Mouse (Mus musculus): ENCODE results near the gene Ubac2. TPM values are rescaled to one million over a fixed set of nuclear protein-coding genes. Genes with fewer than 3 reads are reported as not detected.
"Not testable (repeated sequence)": the region's sequence is repeated elsewhere in the genome, so short reads cannot be mapped to it uniquely, and the experiment has no call there.

Gene Ubac2
- polyA plus RNA-seq, 1 experiment = 1.3 TPM

DNA sequence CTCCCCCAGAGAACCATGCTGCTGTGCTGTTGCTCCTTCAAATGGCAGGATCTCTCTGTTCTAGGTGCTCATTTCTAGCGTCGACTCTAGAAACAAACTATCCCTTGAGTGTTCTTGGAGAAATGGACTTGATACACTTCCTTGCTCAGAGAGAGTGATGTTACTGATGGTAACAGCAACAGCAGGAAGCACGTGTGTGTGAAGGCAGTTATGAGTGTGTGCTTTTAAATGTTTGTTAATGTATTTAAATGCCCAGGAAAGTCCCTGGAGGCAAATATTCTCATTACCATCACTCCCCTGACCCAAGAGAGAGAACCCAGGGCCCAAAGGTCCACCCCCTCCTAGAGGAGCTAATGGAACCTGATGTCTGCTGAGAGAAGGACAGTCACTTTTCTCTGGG lies 11.8 kb upstream of the Ubac2 start:
- TF ChIP-seq GATA1 (IDR thresholded peaks at IDR 0.05; ENCODE audit: low read length) = no peak
- no peak for TF ChIP-seq TAL1 (IDR thresholded peaks at IDR 0.05; ENCODE audit: low read length)
- Histone ChIP-seq H3K4me3 (replicated peaks) (no peak overlapping the region), H3K27me3 (ENCODE audit: control insufficient read depth) (peaks cover 3% of the 10 kb centered on the region; the same call in 1 of the 2 replicates), H3K36me3 (ENCODE audit: control insufficient read depth) (no peaks in the 10 kb centered on the region), H3K9me3 (ENCODE audit: control insufficient read depth, low read length) (no peaks in the 10 kb centered on the region), H3K4me1 (ENCODE audit: control insufficient read depth) (peaks cover 3% of the 10 kb centered on the region)

DNA sequence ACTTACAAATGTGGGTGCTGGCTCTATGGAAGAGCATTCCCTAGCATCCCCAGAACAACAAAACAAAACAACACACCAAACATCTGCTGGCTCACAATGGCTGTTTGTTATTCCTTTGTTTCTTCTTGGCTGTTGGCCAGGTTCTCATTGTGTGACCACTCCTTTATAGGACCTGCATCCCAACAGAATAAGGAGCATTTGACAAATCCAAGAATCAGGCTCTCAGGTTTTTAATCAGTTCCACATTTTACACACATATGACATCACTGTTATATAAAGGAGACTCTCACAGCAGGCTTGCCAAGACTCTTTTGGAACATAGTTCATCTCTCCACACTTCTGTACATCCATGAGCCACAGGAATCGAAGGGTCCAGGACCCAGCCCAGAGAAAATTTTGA lies 9.3 kb upstream of the Ubac2 start:
- H3K4me3 ChIP-seq (replicated peaks) = no peak overlapping the region
- TF ChIP-seq GATA1 (IDR thresholded peaks at IDR 0.05; ENCODE audit: low read length) (no peak), TAL1 (IDR thresholded peaks at IDR 0.05; ENCODE audit: low read length) (no peak)
- H3K9me3 ChIP-seq (ENCODE audit: control insufficient read depth, low read length) = no peaks in the 10 kb centered on the region
- peaks cover 3% of the 10 kb centered on the region for H3K4me1 ChIP-seq (ENCODE audit: control insufficient read depth)
- no peaks in the 10 kb centered on the region for H3K36me3 ChIP-seq (ENCODE audit: control insufficient read depth)
- 0 out of 2 replicates have a peak, but pooled peaks cover 2% of the 10 kb centered on the region for H3K27me3 ChIP-seq (ENCODE audit: control insufficient read depth)

DNA sequence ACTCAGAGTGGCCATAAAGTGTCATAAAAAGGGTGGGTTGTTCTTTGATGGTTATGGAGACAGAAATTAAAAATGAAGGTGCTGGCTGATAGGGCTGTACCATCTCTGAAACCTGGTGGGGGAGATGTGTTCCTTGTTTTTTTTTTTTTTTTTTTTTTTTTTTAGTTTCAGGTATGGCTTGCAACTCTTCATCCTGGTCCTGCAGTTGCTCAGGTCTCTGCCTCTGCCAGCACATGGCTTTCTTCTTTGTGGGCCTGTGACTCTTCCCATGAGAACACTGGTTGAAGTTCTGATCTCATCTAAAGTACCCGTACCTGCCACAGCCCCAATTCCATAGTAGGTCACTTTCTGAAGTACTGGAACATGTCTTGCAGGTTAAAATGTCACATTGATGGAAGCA lies 5.7 kb upstream of the Ubac2 start:
- no peak overlapping the region for H3K4me3 ChIP-seq (replicated peaks)
- H3K9me3 ChIP-seq (ENCODE audit: control insufficient read depth, low read length) = no peaks in the 10 kb centered on the region
- H3K27me3 ChIP-seq (ENCODE audit: control insufficient read depth) = 0 out of 2 replicates have a peak, but pooled peaks cover 2% of the 10 kb centered on the region
- TF ChIP-seq GATA1 (IDR thresholded peaks at IDR 0.05; ENCODE audit: low read length) (no peak), TAL1 (IDR thresholded peaks at IDR 0.05; ENCODE audit: low read length) (no peak)
- H3K4me1 ChIP-seq (ENCODE audit: control insufficient read depth) = peaks cover 8% of the 10 kb centered on the region
- H3K36me3 ChIP-seq (ENCODE audit: control insufficient read depth) = no peaks in the 10 kb centered on the region

DNA sequence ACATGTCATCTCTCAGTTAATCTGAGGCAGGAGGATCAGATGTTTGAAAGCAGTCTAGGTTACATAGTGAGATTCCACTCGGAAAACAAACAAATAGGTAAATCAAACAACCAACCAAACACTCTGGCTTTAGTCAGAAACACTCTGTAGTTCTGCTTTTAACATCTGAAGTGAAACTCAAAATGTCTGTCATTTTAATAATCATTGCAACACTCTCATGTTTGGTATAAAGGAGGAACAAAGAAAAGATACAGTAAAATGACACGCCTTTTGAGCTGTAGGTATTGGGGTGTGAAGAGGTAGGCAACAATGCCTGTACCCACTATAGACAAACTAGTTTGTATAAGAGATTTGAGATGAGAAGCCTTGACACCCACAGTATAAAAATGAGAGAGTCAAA lies 5.2 kb upstream of the Ubac2 start:
- Histone ChIP-seq H3K4me1 (ENCODE audit: control insufficient read depth) (peaks cover 12% of the 10 kb centered on the region), H3K27me3 (ENCODE audit: control insufficient read depth) (0 out of 2 replicates have a peak, but pooled peaks cover 2% of the 10 kb centered on the region), H3K4me3 (replicated peaks) (no peak overlapping the region), H3K36me3 (ENCODE audit: control insufficient read depth) (no peaks in the 10 kb centered on the region), H3K9me3 (ENCODE audit: control insufficient read depth, low read length) (no peaks in the 10 kb centered on the region)
- no peak for TF ChIP-seq GATA1 (IDR thresholded peaks at IDR 0.05; ENCODE audit: low read length)
- TF ChIP-seq TAL1 (IDR thresholded peaks at IDR 0.05; ENCODE audit: low read length) = no peak

DNA sequence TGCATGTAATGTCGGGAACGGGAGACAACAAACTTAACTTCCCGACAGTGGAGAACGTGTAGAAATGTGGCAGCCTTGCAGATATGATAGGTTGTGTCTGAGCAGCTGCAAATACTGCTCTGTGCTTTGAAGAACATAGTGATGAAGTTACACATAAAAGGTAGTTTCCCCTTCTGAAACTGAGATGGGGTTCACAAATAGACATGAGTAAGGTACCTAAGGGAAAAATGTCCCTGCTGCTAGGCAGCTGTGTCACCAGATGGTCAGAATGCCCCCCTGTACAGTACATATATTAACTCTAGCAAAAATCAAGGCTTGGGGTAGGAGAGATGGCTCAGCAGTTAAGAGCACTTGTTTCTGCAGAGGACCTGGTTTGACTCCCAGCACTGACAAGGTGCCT lies 4.8 kb upstream of the Ubac2 start:
- Histone ChIP-seq H3K4me1 (ENCODE audit: control insufficient read depth) (peaks cover 13% of the 10 kb centered on the region), H3K9me3 (ENCODE audit: control insufficient read depth, low read length) (no peaks in the 10 kb centered on the region), H3K27me3 (ENCODE audit: control insufficient read depth) (0 out of 2 replicates have a peak, but pooled peaks cover 2% of the 10 kb centered on the region), H3K36me3 (ENCODE audit: control insufficient read depth) (no peaks in the 10 kb centered on the region), H3K4me3 (replicated peaks) (no peak overlapping the region)
- TF ChIP-seq GATA1 (IDR thresholded peaks at IDR 0.05; ENCODE audit: low read length) (no peak), TAL1 (IDR thresholded peaks at IDR 0.05; ENCODE audit: low read length) (no peak)

DNA sequence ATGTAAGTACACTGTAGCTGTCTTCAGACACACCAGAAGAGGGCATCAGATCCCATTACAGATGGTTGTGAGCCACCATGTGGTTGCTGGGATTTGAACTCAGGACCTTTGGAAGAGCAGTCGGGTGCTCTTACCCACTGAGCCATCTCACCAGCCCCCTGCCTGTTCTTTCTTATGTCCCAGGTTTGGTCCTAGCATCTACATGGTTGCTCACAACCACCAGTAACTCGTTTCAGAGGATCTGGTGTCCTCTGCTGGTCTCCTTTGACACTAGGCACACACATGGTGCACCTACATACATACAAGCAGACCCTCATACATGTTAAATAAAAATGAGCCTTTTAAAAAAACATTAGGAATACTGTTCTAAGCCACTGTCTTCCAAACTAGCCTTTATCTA lies 2.2 kb upstream of the Ubac2 start:
- H3K9me3 ChIP-seq (ENCODE audit: control insufficient read depth, low read length); H3K27me3 ChIP-seq (ENCODE audit: control insufficient read depth); H3K36me3 ChIP-seq (ENCODE audit: control insufficient read depth); H3K4me3 ChIP-seq (replicated peaks): not testable (repeated sequence)
- peaks cover 23% of the 10 kb centered on the region for H3K4me1 ChIP-seq (ENCODE audit: control insufficient read depth)

DNA sequence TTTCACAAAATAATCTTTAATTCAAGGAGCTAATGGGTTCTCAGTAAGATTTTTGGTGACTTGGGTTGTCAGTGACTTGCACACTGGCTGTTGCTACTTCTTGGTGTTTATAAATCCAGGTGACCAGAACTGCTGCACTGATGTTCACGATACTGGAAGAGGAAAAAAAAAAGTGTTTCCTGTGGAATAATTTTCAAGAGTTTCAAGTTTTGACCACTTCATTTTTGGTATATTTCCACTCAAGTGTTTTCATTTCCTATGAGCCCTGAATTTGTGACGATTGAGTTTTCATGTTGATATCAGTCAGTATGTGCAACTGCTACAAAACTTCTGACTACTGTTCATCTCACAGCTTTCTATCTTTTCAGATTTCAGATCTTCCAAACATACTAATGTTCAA lies 1.6 kb upstream of the Ubac2 start:
- Histone ChIP-seq H3K36me3 (ENCODE audit: control insufficient read depth) (peaks cover 4% of the 10 kb centered on the region), H3K4me1 (ENCODE audit: control insufficient read depth) (peaks cover 23% of the 10 kb centered on the region), H3K9me3 (ENCODE audit: control insufficient read depth, low read length) (no peaks in the 10 kb centered on the region), H3K27me3 (ENCODE audit: control insufficient read depth) (peaks cover 3% of the 10 kb centered on the region), H3K4me3 (replicated peaks) (no peak overlapping the region)
- TF ChIP-seq TAL1 (IDR thresholded peaks at IDR 0.05; ENCODE audit: low read length) (no peak), GATA1 (IDR thresholded peaks at IDR 0.05; ENCODE audit: low read length) (no peak)

DNA sequence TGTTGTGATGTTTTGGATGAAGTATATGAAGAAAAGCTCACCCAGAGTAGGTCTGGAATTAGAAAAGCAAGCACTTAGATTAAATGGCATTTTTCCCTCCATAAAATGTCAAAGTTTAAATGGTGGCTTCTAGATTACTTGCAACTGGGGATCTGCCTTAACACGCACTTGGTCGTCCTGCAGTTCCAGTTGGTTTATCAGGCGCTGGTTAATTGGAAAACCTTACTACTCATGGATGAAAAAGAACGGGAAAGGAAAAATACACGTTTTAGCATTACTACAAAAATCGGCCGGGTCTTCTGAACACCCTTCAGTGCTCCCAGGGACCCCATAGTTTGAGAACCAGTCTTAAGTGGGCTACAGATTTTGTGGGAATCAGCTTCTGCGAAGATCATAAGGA lies 780 bp upstream of the Ubac2 start:
- Histone ChIP-seq H3K27me3 (ENCODE audit: control insufficient read depth) (peaks cover 3% of the 10 kb centered on the region), H3K4me3 (replicated peaks) (peak overlapping the region; percentile 95), H3K9me3 (ENCODE audit: control insufficient read depth, low read length) (no peaks in the 10 kb centered on the region), H3K36me3 (ENCODE audit: control insufficient read depth) (peaks cover 4% of the 10 kb centered on the region), H3K4me1 (ENCODE audit: control insufficient read depth) (peaks cover 23% of the 10 kb centered on the region)
- TF ChIP-seq TAL1 (IDR thresholded peaks at IDR 0.05; ENCODE audit: low read length) = no peak
- no peak for TF ChIP-seq GATA1 (IDR thresholded peaks at IDR 0.05; ENCODE audit: low read length)

DNA sequence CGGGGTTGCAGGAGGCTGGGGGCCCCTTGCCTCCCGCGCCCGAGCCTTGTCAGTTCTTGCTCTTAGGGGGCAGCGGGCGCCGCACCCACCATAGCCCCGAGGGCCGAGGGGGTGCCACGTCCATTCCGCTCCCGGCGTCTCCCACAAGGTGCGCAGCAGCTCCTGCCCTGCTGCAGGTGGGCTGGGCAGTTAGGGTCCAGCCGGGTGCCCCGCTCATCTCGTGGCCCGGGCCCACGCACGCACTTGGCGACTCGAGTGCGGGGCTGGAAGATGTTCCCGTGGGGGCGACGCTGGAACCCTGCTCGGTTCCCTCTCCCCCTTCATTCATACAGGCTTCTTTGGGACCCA lies 413 bp downstream of the Ubac2 start:
- TF ChIP-seq TAL1 (IDR thresholded peaks at IDR 0.05; ENCODE audit: low read length) (no peak), GATA1 (IDR thresholded peaks at IDR 0.05; ENCODE audit: low read length) (no peak)
- peak overlapping the region; percentile 95 for H3K4me3 ChIP-seq (replicated peaks)
- H3K4me1 ChIP-seq (ENCODE audit: control insufficient read depth) = peaks cover 23% of the 10 kb centered on the region
- peaks cover 3% of the 10 kb centered on the region for H3K27me3 ChIP-seq (ENCODE audit: control insufficient read depth)
- peaks cover 4% of the 10 kb centered on the region for H3K36me3 ChIP-seq (ENCODE audit: control insufficient read depth)
- H3K9me3 ChIP-seq (ENCODE audit: control insufficient read depth, low read length) = no peaks in the 10 kb centered on the region

DNA sequence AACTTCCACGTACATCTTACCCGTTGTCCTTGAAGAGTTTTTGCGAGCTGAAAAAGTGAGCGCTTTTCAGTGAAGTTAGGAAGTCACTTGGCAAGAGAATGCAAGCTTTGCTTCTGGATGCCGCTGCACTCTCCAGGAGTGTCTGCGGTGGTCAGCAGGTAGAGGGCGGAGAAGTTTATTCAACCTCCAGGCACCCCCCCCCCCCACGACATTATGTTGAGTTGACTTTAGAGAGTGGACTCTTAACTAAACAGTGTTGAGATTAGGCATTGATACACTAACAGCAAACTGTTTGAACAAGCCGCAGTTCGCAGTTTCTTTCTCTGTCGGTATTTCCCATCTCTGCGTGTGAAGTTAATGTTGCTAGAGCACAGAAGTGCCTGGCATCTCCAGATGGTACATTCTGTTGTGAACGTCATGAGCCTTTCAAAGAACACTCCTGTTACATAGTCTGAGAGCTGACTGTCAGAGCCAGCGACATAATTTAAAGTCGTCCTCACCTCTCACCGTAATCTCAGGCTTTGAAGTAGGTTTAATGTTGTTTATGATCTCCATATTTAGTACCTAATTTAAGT lies 933 bp downstream of the Ubac2 start:
- H3K9me3 ChIP-seq (ENCODE audit: control insufficient read depth, low read length) = no peaks in the 10 kb centered on the region
- peaks cover 25% of the 10 kb centered on the region for H3K4me1 ChIP-seq (ENCODE audit: control insufficient read depth)
- H3K27me3 ChIP-seq (ENCODE audit: control insufficient read depth) = peaks cover 3% of the 10 kb centered on the region
- no peak for TF ChIP-seq GATA1 (IDR thresholded peaks at IDR 0.05; ENCODE audit: low read length)
- TF ChIP-seq TAL1 (IDR thresholded peaks at IDR 0.05; ENCODE audit: low read length) = no peak
- H3K36me3 ChIP-seq (ENCODE audit: control insufficient read depth) = peaks cover 4% of the 10 kb centered on the region
- peak overlapping the region; percentile 95 for H3K4me3 ChIP-seq (replicated peaks)
